Mouse (Mus musculus) layer of hippocampus, adult 6 months (tissue): Measurements from ENCODE around the gene Frmpd3. TPM values are rescaled to one million over a fixed set of nuclear protein-coding genes. Genes with fewer than 3 reads are reported as not detected.
A peak's percentile ranks its signal among the peaks of the same experiment; 100 is the strongest.

ENCODE experiments used
- long read RNA-seq, 2 experiments: library from polyadenylated mRNA; unstranded; transcript quantifications; one replicate each; pipeline ENCODE4 v2.0.0; 2019 to 2020
- microRNA-seq: library from miRNA; unstranded; fragments of <30 nt; microRNA quantifications from one replicate; pipeline ENCODE4 v1.2.0, GENCODE M21; 2020
- polyA plus RNA-seq: library from polyadenylated mRNA; unstranded; fragments of <200 nt; fragmentation: Nextera tagmentation; gene quantifications from 2 replicates; pipeline ENCODE4 v1.2.3, GENCODE M21; 2021

Frmpd3 gene
- 2.5 and 2.6 TPM in 2 replicates for polyA plus RNA-seq
- long read RNA-seq, experiment 1: 0 reads
- long read RNA-seq, experiment 2, partial matches to known transcripts: 6 of 14 reads
- long read RNA-seq, experiment 2, other reads (novel, unspliced or antisense): 8 of 14 reads

DNA sequence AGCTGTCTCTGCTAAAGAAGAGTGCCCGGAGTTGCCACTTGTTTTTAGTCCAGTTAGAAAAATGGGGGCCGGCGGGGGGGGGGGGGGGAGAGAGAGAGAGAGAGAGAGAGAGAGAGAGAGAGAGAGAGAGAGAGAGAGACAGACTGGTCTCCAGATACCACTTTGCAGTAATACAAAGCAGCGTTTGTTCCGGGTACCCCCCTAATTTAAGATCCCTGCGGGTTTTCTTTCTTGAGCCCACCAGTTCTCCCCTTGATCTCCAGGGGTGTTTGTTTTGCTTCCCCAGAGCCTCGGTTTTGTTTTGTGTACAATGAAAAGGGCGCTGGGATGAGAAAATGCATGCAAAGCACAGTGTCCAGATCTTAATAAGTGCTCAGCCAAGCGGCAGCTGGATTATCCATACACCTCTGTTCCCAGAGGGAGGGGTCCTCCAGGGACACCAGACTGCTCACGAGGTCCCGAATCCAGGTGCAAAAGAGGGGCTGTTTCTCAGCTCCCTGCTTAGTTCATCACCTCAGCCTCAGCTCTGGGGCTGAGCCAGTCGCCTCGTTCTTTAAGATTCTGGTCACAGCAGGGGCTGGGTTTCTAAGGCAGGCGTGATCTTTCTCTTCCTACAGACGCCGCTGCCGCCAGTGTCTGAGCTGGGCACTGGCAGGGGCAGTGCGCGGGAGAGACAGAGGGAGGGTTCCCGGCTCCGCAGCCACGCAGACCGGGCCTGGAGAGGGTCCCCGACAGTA lies at the start of gene Frmpd3:
Frmpd3 (plus strand) TSS at position 608 of the 737 bp plus-strand sequence.

DNA sequence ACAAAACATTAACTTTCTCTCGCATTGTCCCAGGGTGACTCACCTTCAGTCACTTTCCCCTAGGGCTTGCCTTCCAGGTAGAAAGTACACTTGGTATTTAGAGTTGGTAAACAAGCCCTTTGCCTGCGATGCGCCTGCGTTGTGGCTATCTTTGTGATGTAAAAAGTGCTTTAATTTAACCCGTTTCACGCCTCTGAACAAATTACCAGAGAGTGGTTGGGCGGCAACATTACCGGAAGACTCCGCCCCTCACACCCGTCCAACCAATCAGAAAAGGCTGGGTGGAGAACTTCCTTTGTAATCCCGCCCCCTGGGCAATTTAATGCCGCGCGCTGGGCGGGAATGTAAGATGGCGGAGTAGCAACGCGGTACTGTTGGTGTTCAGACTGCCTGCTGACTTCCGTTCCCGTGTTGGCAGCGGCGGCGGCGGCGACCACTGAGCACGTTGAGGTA lies 114.2 kb downstream of the Frmpd3 start, which contains the start of gene Prps1:
Prps1 (plus strand) TSS at position 335 of the 453 bp plus-strand sequence.

Small RNA genes within 50 kb of the gene (microRNA-seq; reads per million reads assigned to microRNA genes)
- 261 reads per million, percentile 67 among the genes with 10 or more reads in this experiment for gene Mir3475

Other genes with a start within 250 kb of the Frmpd3 start
- gene Prps1, start 114.3 kb downstream of the Frmpd3 start, polyA plus RNA-seq: 51.3 and 52.7 TPM in 2 replicates